Mouse (Mus musculus) retina, embryonic 14.5 days (tissue): ENCODE results near the gene Sash3.
"Not testable (repeated sequence)": the region's sequence is repeated elsewhere in the genome, so short reads cannot be mapped to it uniquely, and the experiment has no call there.

Experiments used
- DNase-seq: peaks from one replicate; pipeline ENCODE4 v3.0.0-alpha.2; 2015; ENCODE audit warnings: low spot score

The Sash3 gene

GRCm38 (mm10) chrX:48202995-48203394 lies 56.8 kb downstream of the Sash3 start:
- no peak for DNase-seq

GRCm38 (mm10) chrX:48203763-48204162 lies 57.5 kb downstream of the Sash3 start:
- DNase-seq: no peak

DNA sequence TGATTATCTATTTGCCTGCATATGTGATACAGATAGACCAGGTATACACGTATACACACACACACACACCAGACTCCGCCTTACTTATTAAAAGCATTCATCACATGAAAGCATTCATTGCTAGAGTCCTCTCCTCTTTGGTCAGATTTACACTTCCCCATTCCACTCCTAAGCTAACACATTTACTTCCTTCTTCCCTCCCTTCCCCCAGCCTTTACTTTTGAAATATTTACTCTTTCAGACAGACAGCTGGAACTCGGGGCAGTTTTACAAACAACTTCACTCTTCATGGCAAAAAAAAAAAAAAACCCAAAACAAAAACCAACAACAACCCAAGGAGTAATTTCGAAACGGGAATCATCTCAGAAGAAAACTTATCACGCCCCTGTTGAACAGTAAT lies 58.2 kb downstream of the Sash3 start:
- no peak for DNase-seq

- DNase-seq: peak; percentile 12
Measured at GRCm38 (mm10) chrX:48207761-48208487, 61.7 kb downstream of the Sash3 start.

GRCm38 (mm10) chrX:48208519-48209185 lies 62.4 kb downstream of the Sash3 start, which contains the start of gene Zdhhc9:
Gene Zdhhc9, minus strand, starts transcription at chrX:48208878.
- peak; percentile 92 for DNase-seq

GRCm38 (mm10) chrX:48209746-48210145 lies 63.5 kb downstream of the Sash3 start:
- DNase-seq: not testable (repeated sequence)
